Mouse (Mus musculus): ENCODE data around the gene Inca1. TPM values are rescaled to one million over a fixed set of nuclear protein-coding genes. Genes with fewer than 3 reads are reported as not detected.

Inca1 gene
- total and polyA plus RNA-seq, 3 experiments = 1.7 to 3.8 (median 3.4) TPM

- no peaks in the 10 kb centered on the region for H3K27me3 ChIP-seq (replicated peaks)
- no peak for DNase-seq (ENCODE audit: extremely low read depth)
- no peak overlapping the region for H3K27ac ChIP-seq (ENCODE audit: insufficient read depth, low read depth)
- H3K4me3 ChIP-seq (replicated peaks in 1 of 3; ENCODE audit: low read depth in 2 of 3, low read length in 2 of 3, poor library complexity in 1 of 3) = no peak overlapping the region
- TF ChIP-seq GABPA (IDR thresholded peaks at IDR 0.05; ENCODE audit: insufficient replicate concordance, low read depth, low read length) = no peak
- no peak for TF ChIP-seq USF1 (IDR thresholded peaks at IDR 0.05; ENCODE audit: low read depth, low read length)
- TF ChIP-seq ZNF384 (IDR thresholded peaks at IDR 0.05; ENCODE audit: low read depth, low read length) = no peak
- no peak for TF ChIP-seq USF2 (conservative IDR thresholded peaks at IDR 0.05; ENCODE audit: low read depth, low read length)
- no peak for TF ChIP-seq E2F4 (IDR thresholded peaks at IDR 0.05; ENCODE audit: insufficient replicate concordance, low read depth, low read length)
- no peak for TF ChIP-seq ETS1 (conservative IDR thresholded peaks at IDR 0.05; ENCODE audit: low read depth, low read length)
- no peak for TF ChIP-seq POLR2A (IDR thresholded peaks at IDR 0.05; ENCODE audit: low read depth, low read length)
- TF ChIP-seq JUN (IDR thresholded peaks at IDR 0.05; ENCODE audit: insufficient read depth, low read depth, low read length) = no peak
- TF ChIP-seq ZKSCAN1 (IDR thresholded peaks at IDR 0.05; ENCODE audit: borderline replicate concordance, low read depth, low read length) = no peak
- no peak for TF ChIP-seq TCF12 (IDR thresholded peaks at IDR 0.05; ENCODE audit: low read depth, low read length)
- TF ChIP-seq CHD2 (IDR thresholded peaks at IDR 0.05; ENCODE audit: low read length) = no peak
- no peak for TF ChIP-seq MXI1 (IDR thresholded peaks at IDR 0.05; ENCODE audit: low read depth, low read length)
- no peak for TF ChIP-seq MEF2A (IDR thresholded peaks at IDR 0.05; ENCODE audit: borderline replicate concordance, low read depth, low read length)
- no peak for TF ChIP-seq JUND (conservative IDR thresholded peaks at IDR 0.05; ENCODE audit: low read depth, low read length)
- no peak for TF ChIP-seq HCFC1 (IDR thresholded peaks at IDR 0.05; ENCODE audit: low read depth, low read length)
- no peak for TF ChIP-seq EP300 (IDR thresholded peaks at IDR 0.05; ENCODE audit: low read length)
- no peak for TF ChIP-seq MAFK (IDR thresholded peaks at IDR 0.05; ENCODE audit: insufficient replicate concordance, low read length)
- no peak for TF ChIP-seq SIN3A (IDR thresholded peaks at IDR 0.05; ENCODE audit: low read length)
- no peak for TF ChIP-seq SMC3 (IDR thresholded peaks at IDR 0.05; ENCODE audit: low read depth, low read length)
- no peak for TF ChIP-seq UBTF (IDR thresholded peaks at IDR 0.05; ENCODE audit: low read depth, low read length)
- H3K9me3 ChIP-seq (replicated peaks; ENCODE audit: low read length) = no peaks in the 10 kb centered on the region
- H3K79me2 ChIP-seq (replicated peaks; ENCODE audit: control insufficient read depth, extremely low read depth, insufficient read depth, poor library complexity, severe bottlenecking) = no peaks in the 10 kb centered on the region
- H3K4me1 ChIP-seq (ENCODE audit: control insufficient read depth in 1 of 2, insufficient read depth in 2 of 2) = peaks cover 0 to 14% of the 10 kb centered on the region in 2 experiments; a peak in 2 of 4 replicates
- no peak overlapping the region for H3K4me2 ChIP-seq (ENCODE audit: insufficient read depth, low read depth, poor library complexity, severe bottlenecking)
- in situ Hi-C loops (cut with MboI; ENCODE audit: low pct_ligation_motif_present, low pct_unique_long_range_greater_than_20kb, low sequenced_read_pairs) = no loop called here
- peaks cover 36 to 81% of the 10 kb centered on the region in 2 experiments for H3K36me3 ChIP-seq (replicated peaks in 1 of 2; ENCODE audit: control insufficient read depth in 1 of 2, insufficient read depth in 1 of 2, low read length in 1 of 2)
- dilution Hi-C loops (cut with MboI; ENCODE audit: extremely low pct_ligation_motif_present, extremely low pct_unique_long_range_greater_than_20kb, low sequenced_read_pairs) = no loop called here
- H3K9ac ChIP-seq (ENCODE audit: insufficient read depth, low read depth) = no peak overlapping the region
Observed at GRCm38 (mm10) chr11:70713222-70713621, 13.3 kb upstream of the Inca1 start.

- Histone ChIP-seq H3K79me2 (replicated peaks; ENCODE audit: control insufficient read depth, extremely low read depth, insufficient read depth, poor library complexity, severe bottlenecking) (no peaks in the 10 kb centered on the region), H3K4me3 (replicated peaks in 1 of 3; ENCODE audit: low read depth in 2 of 3, low read length in 2 of 3, poor library complexity in 1 of 3) (no peak overlapping the region), H3K4me2 (ENCODE audit: insufficient read depth, low read depth, poor library complexity, severe bottlenecking) (no peak overlapping the region), H3K9me3 (replicated peaks; ENCODE audit: low read length) (no peaks in the 10 kb centered on the region), H3K4me1 (ENCODE audit: control insufficient read depth in 1 of 2, insufficient read depth in 2 of 2) (peaks cover 0 to 12% of the 10 kb centered on the region in 2 experiments; a peak in 2 of 4 replicates), H3K27me3 (replicated peaks) (no peaks in the 10 kb centered on the region), H3K9ac (ENCODE audit: insufficient read depth, low read depth) (no peak overlapping the region), H3K27ac (ENCODE audit: insufficient read depth, low read depth) (no peak overlapping the region), H3K36me3 (replicated peaks in 1 of 2; ENCODE audit: control insufficient read depth in 1 of 2, insufficient read depth in 1 of 2, low read length in 1 of 2) (peaks cover 39 to 81% of the 10 kb centered on the region in 2 experiments)
- dilution Hi-C loops (cut with MboI; ENCODE audit: extremely low pct_ligation_motif_present, extremely low pct_unique_long_range_greater_than_20kb, low sequenced_read_pairs) (no loop called here), in situ Hi-C loops (cut with MboI; ENCODE audit: low pct_ligation_motif_present, low pct_unique_long_range_greater_than_20kb, low sequenced_read_pairs) (no loop called here)
- TF ChIP-seq UBTF (IDR thresholded peaks at IDR 0.05; ENCODE audit: low read depth, low read length) (no peak), KAT2A (IDR thresholded peaks at IDR 0.05; ENCODE audit: insufficient replicate concordance, low read length) (no peak), SIN3A (IDR thresholded peaks at IDR 0.05; ENCODE audit: low read length) (no peak), PAX5 (IDR thresholded peaks at IDR 0.05; ENCODE audit: low read length) (no peak), ZKSCAN1 (IDR thresholded peaks at IDR 0.05; ENCODE audit: borderline replicate concordance, low read depth, low read length) (no peak), IRF4 (IDR thresholded peaks at IDR 0.05; ENCODE audit: low read depth, low read length) (no peak), GABPA (IDR thresholded peaks at IDR 0.05; ENCODE audit: insufficient replicate concordance, low read depth, low read length) (no peak), RAD21 (IDR thresholded peaks at IDR 0.05; ENCODE audit: low read depth, low read length) (no peak), CTCF (conservative IDR thresholded peaks at IDR 0.05 in 1 of 2, IDR thresholded peaks at IDR 0.05 in 1 of 2; ENCODE audit: low read depth in 2 of 2, low read length in 2 of 2) (no peak), ELF1 (IDR thresholded peaks at IDR 0.05; ENCODE audit: low read depth, low read length) (no peak), ZNF384 (IDR thresholded peaks at IDR 0.05; ENCODE audit: low read depth, low read length) (no peak), USF1 (IDR thresholded peaks at IDR 0.05; ENCODE audit: low read depth, low read length) (no peak), ZMIZ1 (IDR thresholded peaks at IDR 0.05; ENCODE audit: low read depth, low read length) (no peak), MEF2A (IDR thresholded peaks at IDR 0.05; ENCODE audit: borderline replicate concordance, low read depth, low read length) (no peak), ZC3H11A (IDR thresholded peaks at IDR 0.05; ENCODE audit: low read depth, low read length) (no peak), CHD2 (IDR thresholded peaks at IDR 0.05; ENCODE audit: low read length) (no peak), POLR2A (IDR thresholded peaks at IDR 0.05; ENCODE audit: low read depth, low read length) (no peak)
- no peak for DNase-seq (ENCODE audit: extremely low read depth)
Observed at GRCm38 (mm10) chr11:70711026-70711425, 11.1 kb upstream of the Inca1 start.
